Mouse (Mus musculus): ENCODE results near the gene Syngr3. TPM values are rescaled to one million over a fixed set of nuclear protein-coding genes. Genes with fewer than 3 reads are reported as not detected.

Syngr3 gene
- polyA plus RNA-seq, 1 experiment = 0.30 TPM

DNA sequence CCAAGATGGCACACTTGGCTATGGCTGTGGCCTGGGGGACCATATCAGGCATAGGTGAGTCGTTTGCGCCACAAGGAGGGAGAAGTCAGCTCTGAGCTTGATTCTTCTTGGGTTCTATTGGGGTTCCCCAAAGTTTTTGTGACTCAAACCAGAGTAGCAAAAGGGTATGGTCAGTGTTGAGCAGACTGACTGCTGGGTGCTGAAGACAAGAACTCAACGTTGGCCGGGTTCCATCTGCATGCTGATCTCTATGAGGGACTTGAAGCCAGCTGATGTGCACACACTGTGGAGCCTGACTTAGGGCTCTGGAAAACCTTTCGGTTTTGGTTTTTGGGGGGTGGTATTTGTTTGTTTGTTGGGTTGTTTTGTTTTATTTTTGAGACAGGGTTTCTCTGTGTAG is 54.1 kb downstream of the Syngr3 start:
- peaks cover 20% of the 10 kb centered on the region for H3K4me1 ChIP-seq (ENCODE audit: control insufficient read depth, insufficient read depth, low read length)
- TF ChIP-seq POLR2A (IDR thresholded peaks at IDR 0.05; ENCODE audit: control insufficient read depth, low read depth, low read length) = no peak
- no peak for TF ChIP-seq CTCF (IDR thresholded peaks at IDR 0.05; ENCODE audit: control insufficient read depth, insufficient read depth, insufficient replicate concordance, low read depth, low read length)
- no peak overlapping the region for H3K27ac ChIP-seq (ENCODE audit: control insufficient read depth, insufficient read depth, low read depth, low read length)

More for the DNA sequence above, 54.1 kb downstream of the Syngr3 start:
- Histone ChIP-seq H3K36me3 (ENCODE audit: control insufficient read depth, insufficient read depth, low read length) (no peaks in the 10 kb centered on the region), H3K27me3 (ENCODE audit: control insufficient read depth, insufficient read depth, low read length) (no peaks in the 10 kb centered on the region), H3K4me3 (ENCODE audit: control insufficient read depth, low read depth, low read length) (no peak overlapping the region)

Other genes starting within 250 kb of the Syngr3 start
- gene Dnase1l2, start 246.8 kb downstream of the Syngr3 start, polyA plus RNA-seq (2012; rRNA removed) = 6.4 and 9.3 TPM in 2 replicates
- gene E4f1, start 219.6 kb downstream of the Syngr3 start, polyA plus RNA-seq (2012; rRNA removed) = 61.5 and 69.3 TPM in 2 replicates
- 597 and 738 TPM in 2 replicates for gene Pgp, start 219.6 kb downstream of the Syngr3 start, polyA plus RNA-seq (2012; rRNA removed)
- 7.5 and 7.9 TPM in 2 replicates for gene Bricd5, start 216.1 kb downstream of the Syngr3 start, polyA plus RNA-seq (2012; rRNA removed)
- gene Mlst8, start 210.9 kb downstream of the Syngr3 start, polyA plus RNA-seq (2012; rRNA removed) = 13.9 and 16.5 TPM in 2 replicates
- gene Caskin1, start 201.4 kb downstream of the Syngr3 start, polyA plus RNA-seq (2012; rRNA removed) = 20.6 and 23.9 TPM in 2 replicates
- 64.4 and 69.4 TPM in 2 replicates for gene Traf7, start 162.0 kb downstream of the Syngr3 start, polyA plus RNA-seq (2012; rRNA removed)
- gene Rab26, start 155.7 kb downstream of the Syngr3 start, polyA plus RNA-seq (2012; rRNA removed) = 0.82 and 1.1 TPM in 2 replicates
- gene Pkd1, start 140.1 kb downstream of the Syngr3 start, polyA plus RNA-seq (2012; rRNA removed) = 31.6 and 35.0 TPM in 2 replicates
- gene Tsc2, start 57.3 kb downstream of the Syngr3 start, polyA plus RNA-seq (2012; rRNA removed) = 37.8 and 41.6 TPM in 2 replicates
- 3.2 and 3.7 TPM in 2 replicates for gene Nthl1, start 57.3 kb downstream of the Syngr3 start, polyA plus RNA-seq (2012; rRNA removed)
- gene Slc9a3r2, start 39.6 kb downstream of the Syngr3 start, polyA plus RNA-seq (2012; rRNA removed) = 3.3 and 3.9 TPM in 2 replicates
- 0.19 TPM in 1 of 2 replicates, not detected in the other for gene Npw, start 31.5 kb downstream of the Syngr3 start, polyA plus RNA-seq (2012; rRNA removed)
- 45.4 and 50.0 TPM in 2 replicates for gene Zfp598, start 20.3 kb downstream of the Syngr3 start, polyA plus RNA-seq (2012; rRNA removed)
- gene Gfer, start 6.2 kb upstream of the Syngr3 start, polyA plus RNA-seq (2012; rRNA removed) = 144 and 150 TPM in 2 replicates
- gene Noxo1, start 6.3 kb upstream of the Syngr3 start, polyA plus RNA-seq (2012; rRNA removed) = 62.1 and 63.2 TPM in 2 replicates
- gene Tbl3, start 17.7 kb upstream of the Syngr3 start, polyA plus RNA-seq (2012; rRNA removed) = 85.4 and 89.5 TPM in 2 replicates
- 1,124 and 1,208 TPM in 2 replicates for gene Rnf151, start 28.1 kb upstream of the Syngr3 start, polyA plus RNA-seq (2012; rRNA removed)
- gene Rps2, start 28.2 kb upstream of the Syngr3 start, polyA plus RNA-seq (2012; rRNA removed) = 515 and 558 TPM in 2 replicates
- gene Ndufb10, start 34.5 kb upstream of the Syngr3 start, polyA plus RNA-seq (2012; rRNA removed) = 198 and 211 TPM in 2 replicates
- gene Rpl3l, start 37.9 kb upstream of the Syngr3 start, polyA plus RNA-seq (2012; rRNA removed) = 0.21 and 1.4 TPM in 2 replicates
- gene Msrb1, start 46.7 kb upstream of the Syngr3 start, polyA plus RNA-seq (2012; rRNA removed) = 9.3 and 13.8 TPM in 2 replicates
- 0.73 and 0.89 TPM in 2 replicates for gene Hs3st6, start 63.0 kb upstream of the Syngr3 start, polyA plus RNA-seq (2012; rRNA removed)
- 3.4 and 4.7 TPM in 2 replicates for gene Meiob, start 114.3 kb upstream of the Syngr3 start, polyA plus RNA-seq (2012; rRNA removed)
- 529 and 573 TPM in 2 replicates for gene Hagh, start 150.2 kb upstream of the Syngr3 start, polyA plus RNA-seq (2012; rRNA removed)
- 12.6 and 16.6 TPM in 2 replicates for gene Fahd1, start 160.4 kb upstream of the Syngr3 start, polyA plus RNA-seq (2012; rRNA removed)
- 4.0 and 4.2 TPM in 2 replicates for gene Igfals, start 176.0 kb upstream of the Syngr3 start, polyA plus RNA-seq (2012; rRNA removed)
- 125 and 131 TPM in 2 replicates for gene Nubp2, start 196.4 kb upstream of the Syngr3 start, polyA plus RNA-seq (2012; rRNA removed)
- 161 and 177 TPM in 2 replicates for gene Spsb3, start 196.7 kb upstream of the Syngr3 start, polyA plus RNA-seq (2012; rRNA removed)
- gene Eme2, start 205.1 kb upstream of the Syngr3 start, polyA plus RNA-seq (2012; rRNA removed) = 28.0 and 31.2 TPM in 2 replicates
- 45.9 and 56.7 TPM in 2 replicates for gene Mrps34, start 205.2 kb upstream of the Syngr3 start, polyA plus RNA-seq (2012; rRNA removed)
- 9.3 and 15.5 TPM in 2 replicates for gene Nme3, start 206.5 kb upstream of the Syngr3 start, polyA plus RNA-seq (2012; rRNA removed)
- gene Mapk8ip3, start 247.0 kb upstream of the Syngr3 start, polyA plus RNA-seq (2012; rRNA removed) = 60.2 and 62.6 TPM in 2 replicates

Measured in testis, adult 2 months (tissue).